Mouse (Mus musculus): Measurements from ENCODE around the gene Phc1.

DNA sequence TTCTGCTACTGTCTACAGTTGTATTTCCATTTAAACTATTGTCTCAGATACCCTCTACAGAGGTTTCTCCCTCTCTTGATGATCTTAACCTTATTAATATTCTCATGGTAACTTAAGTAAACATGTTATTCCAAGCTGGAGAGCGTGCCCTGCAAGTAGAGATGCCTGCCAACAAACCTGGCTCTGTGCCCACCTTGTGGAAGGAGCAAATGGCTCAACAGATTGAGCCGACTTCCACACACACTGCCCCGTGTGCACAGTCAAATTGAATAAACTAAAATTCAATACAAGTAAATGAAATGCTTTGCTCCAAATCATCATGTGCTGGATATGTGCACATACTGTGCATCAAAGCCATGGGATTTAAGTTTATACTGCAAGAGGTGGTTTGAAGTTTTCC, 71.8 kb downstream of the Phc1 start:
- no peak for TF ChIP-seq CTCF (IDR thresholded peaks at IDR 0.05; ENCODE audit: low read depth)
- TF ChIP-seq EP300 (IDR thresholded peaks at IDR 0.05; ENCODE audit: low read depth), result no peak

Data from liver, embryonic 14.5 days (tissue).